Mouse (Mus musculus) thymus, adult 2 months (tissue): ENCODE data around the gene Pde6h. TPM values are rescaled to one million over a fixed set of nuclear protein-coding genes. Genes with fewer than 3 reads are reported as not detected.

ENCODE experiments used
- DNase-seq: peaks from one replicate; pipeline ENCODE4 v3.0.0; 2021
- H3K27ac ChIP-seq: fragments of 200-500 bp; 2 replicates; pipeline ENCODE4 v1.5.1; 2012; ENCODE audit warnings: low read length, control low read depth; ENCODE audit not compliant: control insufficient read depth, insufficient read depth
- H3K27me3 ChIP-seq: fragments of 200-500 bp; 2 replicates; pipeline ENCODE4 v1.6.1; 2012; ENCODE audit warnings: mild to moderate bottlenecking, low read length, moderate library complexity, mixed read lengths; ENCODE audit not compliant: control insufficient read depth, insufficient read depth
- H3K36me3 ChIP-seq: fragments of 200-500 bp; 2 replicates; pipeline ENCODE4 v1.6.1; 2012; ENCODE audit warnings: mild to moderate bottlenecking, low read length, moderate library complexity; ENCODE audit not compliant: control insufficient read depth, insufficient read depth
- H3K4me1 ChIP-seq: fragments of 200-500 bp; replicated peaks from 2 replicates; pipeline ENCODE4 v1.6.1; 2012; ENCODE audit warnings: low read length; ENCODE audit not compliant: control insufficient read depth, insufficient read depth
- H3K4me3 ChIP-seq: fragments of 200-500 bp; 2 replicates; pipeline ENCODE4 v1.5.1; 2012; ENCODE audit warnings: mild to moderate bottlenecking, low read length, control low read depth, moderate library complexity; ENCODE audit not compliant: control insufficient read depth, insufficient read depth
- CTCF ChIP-seq: fragments of 200-500 bp; IDR thresholded peaks from 2 replicates; pipeline ENCODE4 v1.5.1; 2012; ENCODE audit warnings: mild to moderate bottlenecking, control low read depth, low read length, moderate library complexity, borderline replicate concordance; ENCODE audit not compliant: control insufficient read depth, poor library complexity, insufficient read depth; ENCODE audit errors: extremely low read depth
- POLR2A ChIP-seq: fragments of 200-500 bp; IDR thresholded peaks from 2 replicates; pipeline ENCODE4 v1.6.1; 2012; ENCODE audit warnings: mild to moderate bottlenecking, low read length, control low read depth, moderate library complexity; ENCODE audit not compliant: control insufficient read depth, poor library complexity, insufficient read depth; ENCODE audit errors: extremely low read depth
- WGBS: fragments of 180-500 bp; shearing (Covaris S2); methylation state at CpG from one replicate; pipeline ENCODE4 v1.1.7; 2018; 5-methylcytosine and 5-hydroxymethylcytosine counted together
- polyA plus RNA-seq: library from polyadenylated mRNA; depleted of rRNA; stranded (reverse); fragments of >200 nt; gene quantifications from 2 replicates; pipeline ENCODE4 v1.2.3, GENCODE M21; 2012

The Pde6h gene
- polyA plus RNA-seq, 1 experiment, result 0.01 TPM

DNA sequence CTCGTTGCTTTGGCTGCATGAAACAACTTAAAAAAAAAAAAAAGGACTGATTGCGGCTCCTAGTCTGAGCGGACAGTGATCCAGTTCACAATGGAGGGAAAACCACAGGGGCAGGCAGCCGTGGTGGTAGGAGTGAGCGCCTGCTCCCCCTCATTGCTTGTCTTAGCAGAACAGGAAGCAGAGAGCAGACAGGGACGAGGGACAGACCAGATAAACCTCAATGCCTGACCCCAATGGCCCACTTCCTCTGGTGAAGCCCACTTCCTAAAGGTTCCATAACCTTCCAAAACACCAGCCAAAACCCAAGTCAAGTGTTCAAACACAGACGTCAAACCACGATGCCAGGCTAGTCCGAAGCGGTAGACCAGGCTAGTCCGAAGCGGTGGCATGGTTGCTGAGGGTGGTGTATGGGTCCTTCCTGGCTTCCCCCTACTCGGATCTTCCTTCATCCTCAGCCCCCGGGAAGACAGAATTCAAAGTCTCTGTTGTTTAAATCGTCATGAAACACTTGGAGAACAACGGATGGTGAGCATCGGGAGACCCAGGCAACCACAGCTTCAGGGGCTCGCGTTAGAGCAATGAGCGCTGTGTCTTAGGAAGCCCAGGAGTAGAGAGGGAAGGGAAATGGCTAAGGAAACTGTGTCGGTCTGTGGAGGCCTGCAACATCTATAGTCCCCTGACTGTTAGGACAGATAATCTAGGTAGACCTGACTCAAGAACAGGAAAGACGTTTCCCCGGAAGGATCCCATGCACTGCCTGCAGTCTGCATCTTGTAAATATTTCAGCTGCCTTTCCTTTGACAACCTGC, 55.8 kb downstream of the Pde6h start:
- Histone ChIP-seq H3K4me3 (peak overlapping the region; percentile 41), H3K36me3 (no peaks in the 10 kb centered on the region), H3K27ac (peak overlapping the region; percentile 18), H3K27me3 (no peaks in the 10 kb centered on the region), H3K4me1 (peaks cover 19% of the 10 kb centered on the region)
- TF ChIP-seq CTCF (no peak), POLR2A (no peak)
- DNase-seq, result peak; percentile 36
- WGBS, result 5% methylated on average over 23 of the region's 23 CpGs

DNA sequence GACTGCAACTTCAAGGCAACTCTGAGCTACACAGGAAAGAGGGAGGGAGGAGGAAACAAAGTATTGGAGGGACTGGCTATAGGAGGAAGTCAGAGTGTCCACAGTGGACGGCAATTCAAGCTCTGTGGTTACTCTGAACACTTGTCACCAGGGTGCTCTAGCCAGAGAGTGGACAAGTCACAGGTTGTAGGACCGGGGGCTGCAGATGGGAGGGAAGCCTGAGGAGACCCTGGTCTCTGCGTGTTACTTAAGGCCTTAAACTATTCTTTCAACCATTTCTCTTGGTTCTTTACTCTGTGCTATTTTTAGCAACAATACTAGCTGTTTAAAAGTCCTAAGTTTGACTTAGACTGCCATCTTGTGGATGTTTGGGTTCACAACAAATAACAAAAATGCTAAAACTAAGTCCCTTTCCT, 56.7 kb downstream of the Pde6h start:
- TF ChIP-seq POLR2A (no peak), CTCF (no peak)
- Histone ChIP-seq H3K36me3 (no peaks in the 10 kb centered on the region), H3K4me1 (peaks cover 19% of the 10 kb centered on the region), H3K4me3 (no peak overlapping the region), H3K27me3 (no peaks in the 10 kb centered on the region), H3K27ac (peak overlapping the region; percentile 18; the same call in 1 of the 2 replicates)
- DNase-seq, result peak; percentile 25
- 6% methylated on average over 3 of the region's 3 CpGs for WGBS

DNA sequence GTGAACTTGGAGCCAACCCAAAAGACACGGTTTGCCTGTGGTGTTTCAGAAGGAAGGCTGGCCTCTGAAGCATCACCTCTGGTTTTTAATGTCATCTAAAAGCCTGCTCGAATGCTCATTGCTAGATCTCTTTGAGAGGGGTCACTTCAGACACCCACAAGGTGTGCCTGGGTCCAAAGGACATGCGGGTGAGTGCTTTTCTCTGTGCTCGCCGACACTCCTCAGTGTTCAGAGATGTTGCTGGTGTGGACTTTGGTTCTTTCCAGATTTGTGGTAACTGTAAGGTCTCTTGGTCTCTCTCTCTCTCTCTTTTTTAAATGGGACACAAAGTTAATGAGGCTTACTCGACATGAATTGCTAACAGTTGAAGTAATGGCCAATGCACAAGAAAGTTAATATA, 58.9 kb downstream of the Pde6h start:
- H3K4me3 ChIP-seq, result no peak overlapping the region
- no peaks in the 10 kb centered on the region for H3K27me3 ChIP-seq
- no peak for DNase-seq
- no peak overlapping the region for H3K27ac ChIP-seq
- WGBS, result 88% methylated on average over 6 of the region's 6 CpGs
- H3K4me1 ChIP-seq, result peaks cover 19% of the 10 kb centered on the region
- no peaks in the 10 kb centered on the region for H3K36me3 ChIP-seq
- no peak for TF ChIP-seq CTCF
- TF ChIP-seq POLR2A, result no peak

DNA sequence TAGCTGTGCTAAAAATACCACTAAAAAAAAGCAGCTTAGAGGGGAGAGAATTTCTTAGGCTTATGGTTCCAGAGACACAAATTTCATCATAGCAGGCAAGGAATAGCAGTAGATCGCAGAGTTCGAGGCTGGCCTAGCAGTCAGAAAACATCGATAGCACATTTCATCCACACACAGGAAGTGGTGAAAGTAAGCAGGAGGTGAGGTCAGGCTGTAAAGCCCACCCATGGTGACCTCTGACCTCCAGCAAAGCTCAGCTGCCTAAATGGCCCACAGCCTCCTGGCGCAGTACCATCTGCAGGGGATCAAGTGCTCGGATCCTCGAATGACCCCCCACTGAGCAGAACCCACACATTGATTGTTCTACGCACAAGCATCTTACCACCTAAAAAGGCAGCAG, 59.6 kb downstream of the Pde6h start:
- H3K27ac ChIP-seq, result no peak overlapping the region
- no peaks in the 10 kb centered on the region for H3K27me3 ChIP-seq
- no peak for DNase-seq
- WGBS, result 84% methylated on average over 7 of the region's 7 CpGs
- H3K36me3 ChIP-seq, result no peaks in the 10 kb centered on the region
- no peak overlapping the region for H3K4me3 ChIP-seq
- no peak for TF ChIP-seq POLR2A
- TF ChIP-seq CTCF, result no peak
- H3K4me1 ChIP-seq, result peaks cover 17% of the 10 kb centered on the region

DNA sequence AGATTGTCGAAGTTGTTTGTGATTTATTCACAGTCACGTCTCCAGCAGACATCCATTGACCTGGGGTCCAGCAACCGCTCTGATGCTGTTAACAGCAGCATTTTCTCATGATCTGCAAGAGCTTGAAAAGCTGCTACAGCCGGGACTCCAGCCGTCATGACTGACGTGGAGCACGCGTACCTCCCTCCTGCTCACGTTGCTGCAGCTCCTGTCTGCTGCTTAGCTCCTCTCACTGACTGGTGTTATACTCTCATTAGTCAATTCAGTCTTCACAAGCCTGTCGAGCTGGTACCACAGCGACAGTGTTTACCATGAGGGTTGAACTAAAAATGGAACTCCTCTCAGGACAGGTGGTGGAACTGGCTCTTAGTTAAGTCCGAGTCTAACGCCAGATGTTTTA, 62.4 kb downstream of the Pde6h start:
- no peaks in the 10 kb centered on the region for H3K27me3 ChIP-seq
- 82% methylated on average over 13 of the region's 13 CpGs for WGBS
- no peaks in the 10 kb centered on the region for H3K4me1 ChIP-seq
- DNase-seq, result no peak
- TF ChIP-seq POLR2A, result no peak
- TF ChIP-seq CTCF, result no peak
- no peak overlapping the region for H3K27ac ChIP-seq
- H3K4me3 ChIP-seq, result no peak overlapping the region
- H3K36me3 ChIP-seq, result no peaks in the 10 kb centered on the region

DNA sequence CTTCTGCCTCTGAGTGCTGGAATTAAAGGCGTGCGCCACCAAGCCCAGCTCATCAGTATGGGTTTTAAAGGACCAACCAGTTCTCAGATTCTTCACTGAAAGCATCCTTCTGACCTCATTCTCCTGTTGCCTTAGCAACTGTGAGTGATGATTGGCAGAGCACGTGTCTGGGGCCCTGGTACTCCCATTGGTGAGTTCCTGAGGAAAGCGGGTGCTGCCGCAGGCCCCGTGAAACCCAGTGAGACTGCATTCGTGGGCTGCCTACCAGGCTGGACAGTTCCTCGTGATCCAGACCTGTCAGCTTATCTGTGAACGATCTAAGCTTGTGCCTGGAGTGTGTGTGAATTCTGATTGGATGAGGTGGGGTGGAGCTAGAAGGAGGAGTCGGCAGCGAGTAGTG, 63.1 kb downstream of the Pde6h start:
- Histone ChIP-seq H3K27ac (no peak overlapping the region), H3K4me3 (no peak overlapping the region), H3K4me1 (no peaks in the 10 kb centered on the region), H3K27me3 (no peaks in the 10 kb centered on the region), H3K36me3 (no peaks in the 10 kb centered on the region)
- TF ChIP-seq CTCF (no peak), POLR2A (no peak)
- no peak for DNase-seq
- WGBS, result 83% methylated on average over 11 of the region's 11 CpGs
